Mouse (Mus musculus) c-Kit-positive CD71-positive TER-119-positive erythroid progenitor cells, embryonic 14.5 days (primary cell): ENCODE measurements around the gene Cog5.

Source experiments
- DNase-seq: peaks from one replicate; pipeline ENCODE4 v3.0.0-alpha.2; 2013; ENCODE audit warnings: low spot score

The Cog5 gene

DNA sequence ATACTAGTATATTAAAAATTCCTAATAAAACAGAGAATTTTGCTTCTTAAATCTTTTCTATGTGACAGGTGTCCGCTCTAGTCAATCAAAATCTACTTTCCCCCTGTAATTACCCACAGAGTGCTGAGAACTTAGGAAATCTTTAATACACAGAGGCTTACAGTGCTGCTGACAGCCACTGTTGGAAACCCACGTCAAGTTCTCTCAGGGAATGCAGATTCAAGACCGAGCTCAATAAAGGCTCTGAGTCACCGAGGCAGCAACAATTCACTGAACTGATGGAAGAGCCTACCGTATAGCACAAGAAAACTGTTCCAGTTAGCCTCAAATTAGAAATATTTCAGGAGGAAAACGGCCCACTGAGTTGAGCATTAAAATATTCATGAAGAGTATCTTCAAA is 329.1 kb downstream of the Cog5 start:
- DNase-seq, result no peak

DNA sequence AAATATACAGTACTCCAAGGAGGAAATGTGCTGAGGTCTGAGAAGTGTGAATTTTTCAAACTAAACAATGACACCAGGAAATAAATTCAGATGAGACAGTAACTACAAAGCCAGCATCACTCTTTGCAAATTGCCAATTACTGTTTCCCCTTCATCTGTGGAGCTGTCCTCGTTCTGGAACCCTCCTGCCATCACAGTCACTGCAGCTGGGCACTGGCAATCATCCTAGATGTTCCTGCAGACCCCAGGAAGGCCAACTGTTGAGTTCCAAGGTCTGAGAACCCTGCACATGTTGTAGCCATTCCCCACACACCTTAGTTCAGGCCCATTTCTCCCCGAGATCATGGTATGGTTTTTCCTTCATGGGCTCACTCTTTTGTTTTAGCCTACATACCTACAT is 329.5 kb downstream of the Cog5 start:
- no peak for DNase-seq

- no peak for DNase-seq
Measured at GRCm38 (mm10) chr12:31984664-31985063, 330.0 kb downstream of the Cog5 start.

- no peak for DNase-seq
Measured at GRCm38 (mm10) chr12:31985738-31986137, 331.1 kb downstream of the Cog5 start.

GRCm38 (mm10) chr12:31986463-31986862 is 331.8 kb downstream of the Cog5 start:
- DNase-seq, result no peak
